Mouse (Mus musculus): ENCODE results near the gene Stx18.
A peak's percentile ranks its signal among the peaks of the same experiment; 100 is the strongest.

Gene Stx18

DNA sequence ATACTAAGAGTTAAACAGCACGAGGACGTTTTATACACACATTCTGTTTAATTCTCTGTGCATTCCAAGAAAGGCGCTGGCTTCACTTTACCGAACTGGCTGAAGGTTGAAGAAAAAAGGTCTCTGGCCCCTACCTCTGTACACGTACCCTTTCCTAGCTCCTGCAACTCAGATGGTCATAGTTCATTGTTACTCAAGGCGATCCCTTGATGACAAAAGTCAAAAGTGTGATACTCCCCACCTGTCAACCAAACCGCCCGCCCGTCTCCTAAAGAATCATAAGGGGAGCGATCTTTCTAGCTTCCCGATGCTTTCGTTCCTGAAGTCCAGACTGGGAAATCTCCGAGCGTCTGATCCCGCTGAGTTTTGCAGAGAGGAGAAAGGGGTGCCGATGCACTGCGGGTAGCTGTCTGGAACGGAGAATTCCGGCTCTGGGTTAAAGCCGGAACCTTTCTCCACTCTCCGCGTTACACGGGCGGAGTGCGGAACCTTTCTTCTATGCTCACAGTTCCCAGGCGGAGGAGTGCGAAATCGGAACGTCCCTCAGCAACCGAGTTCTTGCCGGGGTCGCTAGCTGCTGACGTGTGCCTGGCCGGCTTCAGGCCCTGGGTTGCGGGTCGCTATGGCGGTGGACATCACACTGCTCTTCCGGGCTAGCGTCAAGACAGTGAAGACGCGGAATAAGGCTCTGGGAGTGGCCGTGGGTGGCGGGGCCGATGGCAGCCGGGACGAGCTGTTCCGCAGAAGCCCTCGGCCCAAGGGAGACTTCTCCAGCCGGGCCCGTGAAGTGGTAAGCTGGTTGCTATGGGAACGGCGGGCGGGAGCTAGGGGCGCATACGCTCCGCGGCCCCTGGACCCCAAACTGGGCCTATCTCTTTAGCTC is at the start of gene Stx18:
TSS of gene Stx18 (plus strand) at position 33 of the 883 bp plus-strand sequence.
- DNase-seq = peak; percentile 93

GRCm38 (mm10) chr5:37992346-37992745 is 46.2 kb upstream of the Stx18 start:
- DNase-seq = no peak

- DNase-seq = no peak
Observed at GRCm38 (mm10) chr5:37998805-37999204, 39.7 kb upstream of the Stx18 start.

- DNase-seq = no peak
Observed at GRCm38 (mm10) chr5:38002573-38002972, 36.0 kb upstream of the Stx18 start.

- DNase-seq = no peak
Observed at GRCm38 (mm10) chr5:38004746-38005145, 33.8 kb upstream of the Stx18 start.

DNA sequence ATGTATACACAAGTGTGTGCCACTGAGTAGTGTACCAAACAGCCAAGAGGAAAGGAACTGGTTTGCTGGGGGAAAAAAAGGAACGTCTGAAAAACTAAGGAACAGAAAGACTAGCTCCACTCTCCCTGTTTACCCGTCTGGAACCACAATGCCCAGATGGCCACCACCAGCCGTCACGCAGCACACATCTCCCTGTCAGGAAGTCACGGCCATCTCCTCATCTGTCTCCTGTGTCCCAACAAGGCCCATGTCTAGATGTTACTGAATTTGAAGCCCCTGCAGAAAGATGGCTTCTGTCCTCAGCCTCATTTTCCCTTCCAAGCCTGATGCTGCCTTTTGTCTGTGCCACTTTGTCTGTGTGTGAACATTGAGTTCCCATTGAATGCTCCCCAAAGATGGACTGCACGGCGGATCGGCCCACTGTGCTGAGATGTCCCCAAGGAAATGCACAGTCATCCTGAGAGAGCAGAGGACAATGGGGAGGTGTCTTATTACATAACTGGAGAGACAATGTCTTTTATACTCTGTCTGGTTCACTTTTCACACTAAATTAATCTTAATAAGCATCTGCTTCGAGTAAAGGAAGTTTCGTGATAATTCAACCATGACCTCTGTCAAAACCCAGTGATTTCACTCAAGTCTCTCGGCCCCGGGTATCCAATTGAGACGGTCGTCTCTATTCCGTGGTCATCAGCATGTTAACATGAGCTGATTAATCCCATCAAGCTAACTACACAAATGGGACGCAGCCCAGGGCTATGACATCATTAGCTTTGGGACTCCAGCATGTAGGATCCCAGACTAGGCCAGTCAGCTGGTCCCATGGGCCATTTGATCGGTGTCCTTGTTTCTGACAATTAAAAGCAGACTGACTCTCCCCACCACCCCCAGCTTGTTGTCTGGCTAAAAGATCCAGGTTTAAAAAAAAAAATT is 31.9 kb upstream of the Stx18 start:
- DNase-seq = no peak

DNA sequence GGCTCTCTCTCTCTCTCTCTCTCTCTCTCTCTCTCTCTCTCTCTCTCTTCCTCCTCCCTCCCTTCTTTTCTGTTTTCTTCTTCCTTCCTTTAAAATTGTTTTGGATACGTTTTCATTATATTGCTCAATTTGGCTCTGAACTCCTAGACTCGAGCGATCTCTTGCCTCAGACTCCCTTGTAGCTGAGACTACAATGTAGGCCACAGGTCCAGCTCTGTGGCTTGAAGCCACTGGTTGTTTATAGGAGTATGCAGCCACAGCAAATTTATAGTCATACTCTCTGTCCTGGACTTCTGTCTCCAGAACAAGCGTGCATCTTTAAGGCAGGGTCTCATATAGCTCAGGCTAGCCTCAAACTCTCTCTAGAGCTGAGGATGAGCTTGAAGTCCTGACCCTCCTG is 29.5 kb upstream of the Stx18 start:
- DNase-seq = no peak

DNA sequence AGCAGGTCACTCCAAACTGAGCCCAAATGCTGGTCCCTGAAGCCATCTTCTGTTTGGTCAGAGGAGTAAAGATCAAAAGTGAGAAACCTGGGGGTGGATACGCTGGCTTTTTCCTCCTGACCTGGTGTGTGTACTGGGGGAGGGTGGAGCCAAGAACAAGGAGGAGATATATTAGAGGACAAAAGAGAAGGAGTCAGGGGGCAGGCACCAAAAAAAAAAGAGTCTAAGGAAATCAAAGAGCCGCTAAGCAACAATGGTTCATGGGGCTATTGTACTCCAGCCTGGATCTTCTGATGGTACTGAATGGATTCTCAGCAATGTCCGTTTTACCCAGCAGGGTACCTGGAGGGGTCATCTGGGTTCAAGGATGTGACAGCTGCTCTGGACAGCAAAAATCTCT is 23.6 kb upstream of the Stx18 start:
- DNase-seq = no peak

GRCm38 (mm10) chr5:38016945-38017344 is 21.6 kb upstream of the Stx18 start:
- no peak for DNase-seq

DNA sequence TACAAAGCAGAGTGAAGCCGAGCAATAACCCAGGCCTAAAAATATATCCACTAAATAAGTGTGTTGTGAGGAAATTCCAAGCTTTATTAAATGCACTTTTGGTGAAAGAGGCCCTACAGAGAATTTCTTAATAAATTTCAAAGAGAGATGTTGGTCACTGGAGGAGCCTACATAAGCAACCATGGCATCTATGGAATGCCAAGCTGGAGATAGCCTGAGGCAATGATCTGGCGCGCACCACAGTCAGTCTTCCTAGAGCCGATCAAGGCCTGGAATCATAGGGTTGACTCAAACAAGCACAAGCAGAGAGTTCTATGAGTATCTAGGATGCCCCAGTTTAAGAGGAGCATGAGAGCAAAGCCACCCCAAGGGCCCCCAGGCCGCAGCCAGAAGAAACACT is 10.9 kb upstream of the Stx18 start:
- no peak for DNase-seq

DNA sequence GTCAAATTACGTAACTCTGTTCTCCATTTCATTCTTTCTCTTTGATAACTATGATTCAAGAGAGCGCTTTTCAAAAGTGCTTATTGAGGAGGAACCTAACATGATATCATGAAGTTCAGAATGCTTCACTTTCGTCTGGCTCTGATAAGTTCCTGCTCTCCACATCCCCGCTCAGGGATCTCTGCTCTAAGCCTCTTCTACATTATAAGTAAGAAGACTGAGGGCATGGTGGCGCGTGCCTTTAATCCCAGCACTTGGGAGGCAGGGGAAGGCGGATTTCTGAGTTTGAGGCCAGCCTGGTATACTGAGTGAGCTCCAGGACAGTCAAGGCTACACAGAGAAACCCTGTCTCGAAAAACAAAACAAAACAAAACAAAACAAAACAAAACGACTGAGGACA is 268 bp upstream of the Stx18 start:
- peak; percentile 6 for DNase-seq

GRCm38 (mm10) chr5:38039796-38040195 is 1.3 kb downstream of the Stx18 start:
- DNase-seq = no peak

DNA sequence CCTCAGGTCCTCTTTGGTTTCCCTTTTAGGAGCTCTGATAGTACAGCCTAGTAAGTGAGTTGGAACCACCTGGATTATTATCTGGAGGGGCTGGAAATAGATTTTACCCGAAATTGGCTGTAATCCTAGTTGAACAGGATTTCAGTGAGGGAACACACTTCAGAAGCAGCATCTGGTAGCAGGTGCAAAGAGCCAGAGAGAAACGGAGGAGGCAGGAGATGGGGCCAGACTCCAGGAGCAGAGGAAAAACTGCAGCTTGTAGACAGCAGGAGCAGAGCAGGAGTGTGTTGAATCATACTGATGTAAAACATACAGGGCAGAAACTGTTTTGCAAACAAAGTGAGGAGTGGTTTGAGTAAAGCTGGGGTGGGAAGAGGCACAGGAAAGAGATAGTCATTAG is 6.4 kb downstream of the Stx18 start:
- no peak for DNase-seq

- DNase-seq = no peak
Observed at GRCm38 (mm10) chr5:38048177-38048576, 9.6 kb downstream of the Stx18 start.

GRCm38 (mm10) chr5:38061051-38061450 is 22.5 kb downstream of the Stx18 start:
- no peak for DNase-seq

DNA sequence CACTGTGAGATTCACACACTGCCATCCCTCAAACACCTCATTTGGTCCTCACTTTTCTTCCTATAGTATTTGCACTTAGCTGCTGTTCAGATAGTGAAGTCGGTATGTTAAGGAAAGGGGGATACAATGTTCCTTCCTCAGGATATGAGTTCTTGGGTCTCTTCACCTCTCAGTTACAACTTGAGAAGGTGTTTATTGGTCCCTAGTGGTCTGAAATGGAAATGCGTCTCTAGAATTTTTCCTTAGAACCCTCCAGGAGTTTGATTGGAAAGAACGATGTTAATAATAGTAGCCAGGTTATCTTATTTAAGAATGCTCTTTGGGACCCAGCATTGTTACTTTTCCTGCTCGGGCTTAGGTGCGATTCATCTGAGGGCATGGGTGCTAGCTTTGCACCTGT is 24.2 kb downstream of the Stx18 start:
- no peak for DNase-seq

DNA sequence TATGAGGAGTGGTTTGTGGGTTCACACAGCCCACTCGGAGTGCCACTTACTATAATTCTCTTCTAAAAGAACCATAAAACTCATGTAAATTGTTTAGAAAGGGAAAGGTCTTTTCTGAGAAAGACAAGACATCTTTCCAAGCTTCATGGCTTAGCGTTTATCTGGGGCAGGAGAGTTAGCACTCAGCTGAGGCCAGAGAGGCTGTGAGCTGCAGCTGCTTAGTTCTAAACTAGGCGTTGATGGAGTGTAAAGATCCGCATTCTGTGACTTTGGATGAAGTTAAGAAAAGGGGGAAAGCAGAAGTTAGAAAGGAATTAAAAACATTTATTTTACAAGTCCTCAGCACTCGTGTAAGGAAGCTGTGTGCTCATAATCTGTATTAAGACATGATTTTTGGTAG is 24.8 kb downstream of the Stx18 start:
- DNase-seq = no peak

DNA sequence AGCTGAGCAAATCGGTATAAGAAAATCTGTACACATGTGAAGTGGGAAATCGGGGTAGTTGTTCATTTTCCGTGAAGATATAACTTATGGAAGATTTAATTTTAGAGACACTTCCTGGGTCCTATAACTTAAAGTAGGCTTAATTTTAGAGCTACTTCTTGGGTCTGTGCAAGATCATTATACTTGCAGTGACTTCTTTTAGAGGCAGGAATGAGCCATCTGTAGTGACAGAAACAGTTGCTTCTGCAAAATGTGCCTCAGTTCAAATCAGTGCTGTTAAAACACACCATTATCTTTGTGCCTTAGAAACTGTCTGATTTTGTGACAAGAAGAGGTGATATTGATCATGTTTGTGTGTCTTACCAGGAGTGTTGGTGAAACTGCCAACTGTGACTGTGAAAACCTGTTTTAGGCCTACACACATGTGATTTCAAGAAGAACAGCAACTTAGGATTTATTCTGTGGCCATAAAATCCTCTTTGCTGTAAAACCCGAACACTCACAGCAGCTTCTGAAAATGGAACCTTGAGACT is 25.6 kb downstream of the Stx18 start:
- DNase-seq = no peak

- DNase-seq = no peak
Observed at GRCm38 (mm10) chr5:38064701-38065100, 26.2 kb downstream of the Stx18 start.

DNA sequence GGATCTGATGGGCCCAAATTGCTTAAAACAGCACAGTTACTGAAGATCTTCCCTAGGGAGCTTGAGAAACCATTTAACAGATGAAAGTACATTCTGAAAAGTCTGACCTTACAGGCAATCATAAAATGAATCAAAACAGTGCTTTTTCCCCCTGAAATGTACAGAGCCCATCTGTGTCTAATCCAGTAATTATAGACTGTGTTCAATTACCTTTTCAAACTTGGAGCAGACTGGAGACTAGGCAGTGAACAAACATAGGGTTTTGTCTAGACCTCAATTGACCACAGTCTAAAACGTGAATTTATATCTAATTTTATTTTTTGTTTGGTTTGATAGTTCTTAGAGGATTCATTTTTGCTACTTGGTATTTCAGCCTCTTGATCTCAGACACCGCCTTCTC is 26.9 kb downstream of the Stx18 start:
- DNase-seq = no peak

- DNase-seq = no peak
Observed at GRCm38 (mm10) chr5:38066606-38067005, 28.1 kb downstream of the Stx18 start.

DNA sequence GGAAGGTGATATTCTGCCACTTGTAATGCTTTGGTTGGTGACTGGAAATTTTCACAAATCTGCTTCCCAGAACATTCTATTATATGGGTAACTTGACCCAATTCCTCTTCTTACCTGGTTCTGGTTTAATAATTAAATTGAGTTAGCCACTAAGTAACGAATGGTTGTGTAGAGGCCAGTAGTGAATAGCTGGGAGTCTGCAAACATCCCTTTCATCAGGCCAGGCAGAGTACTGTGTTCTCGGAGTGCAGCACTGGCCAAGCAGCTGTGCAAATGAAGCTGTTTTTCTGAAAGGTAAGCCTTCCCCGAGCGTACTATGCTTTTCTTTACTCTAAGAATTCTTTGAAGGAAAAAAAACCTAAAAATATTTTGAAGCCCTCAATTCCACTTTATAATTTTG is 37.8 kb downstream of the Stx18 start:
- no peak for DNase-seq

DNA sequence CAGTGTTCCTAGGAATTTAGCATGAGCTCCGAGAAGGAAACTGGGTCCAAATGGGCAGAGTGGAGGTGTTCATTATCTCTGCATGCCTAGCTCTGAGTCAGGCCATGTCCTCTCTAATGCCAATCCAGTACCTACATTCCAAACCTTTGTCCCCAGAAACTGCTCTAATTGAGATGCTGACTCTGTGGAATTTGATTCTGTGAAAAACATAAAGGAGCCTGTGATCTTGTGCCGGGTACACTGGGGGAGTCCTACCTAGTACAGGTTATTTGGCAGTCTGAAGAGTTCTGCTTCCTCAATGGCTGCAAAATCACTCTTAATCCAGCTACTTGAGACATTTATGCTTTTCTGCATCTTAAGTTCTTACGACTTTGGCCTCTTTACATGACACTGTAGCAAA is 40.0 kb downstream of the Stx18 start:
- DNase-seq = no peak

- no peak for DNase-seq
Observed at GRCm38 (mm10) chr5:38080472-38080871, 41.9 kb downstream of the Stx18 start.

Data from lung, postnatal 10 days (tissue).